Mouse (Mus musculus) ES-E14 (cell line): Measurements from ENCODE around the gene Shc1. TPM values are rescaled to one million over a fixed set of nuclear protein-coding genes. Genes with fewer than 3 reads are reported as not detected.
A peak's percentile ranks its signal among the peaks of the same experiment; 100 is the strongest.

Source experiments
- DNase-seq: peaks from one replicate; pipeline ENCODE4 v3.0.0-alpha.2; 2013; ENCODE audit warnings: low read depth, low spot score
- H3K27ac ChIP-seq: 2 replicates; pipeline ENCODE4 v1.5.1; 2012; ENCODE audit warnings: low read depth, mild to moderate bottlenecking, low read length, moderate library complexity, mixed read lengths; ENCODE audit not compliant: poor library complexity, insufficient read depth, severe bottlenecking
- H3K36me3 ChIP-seq: 2 replicates; pipeline ENCODE4 v1.6.1; 2012; ENCODE audit warnings: mild to moderate bottlenecking, low read length, moderate library complexity, mixed read lengths; ENCODE audit not compliant: control insufficient read depth, poor library complexity, insufficient read depth, severe bottlenecking
- H3K4me1 ChIP-seq, 2 experiments: fragments of 150-350 bp in 1 of 2; sonication (generic) in 1 of 2; 2 replicates each; pipeline ENCODE4 v1.6.1; 2012; ENCODE audit warnings: low read length in 2 of 2, mild to moderate bottlenecking in 1 of 2, mixed read lengths in 1 of 2; ENCODE audit not compliant: control insufficient read depth in 2 of 2, insufficient read depth in 2 of 2, poor library complexity in 1 of 2
- H3K4me3 ChIP-seq, 2 experiments: fragments of 150-350 bp in 1 of 2; sonication (generic) in 1 of 2; 2 replicates each; pipeline ENCODE4 v1.5.1; 2012; ENCODE audit warnings: low read length in 2 of 2, low read depth in 1 of 2, mild to moderate bottlenecking in 1 of 2, mixed read lengths in 1 of 2; ENCODE audit not compliant: insufficient read depth in 1 of 2, poor library complexity in 1 of 2, severe bottlenecking in 1 of 2
- H3K9ac ChIP-seq: 2 replicates; pipeline ENCODE4 v1.6.1; 2012; ENCODE audit warnings: low read depth, mild to moderate bottlenecking, low read length, mixed read lengths; ENCODE audit not compliant: poor library complexity, insufficient read depth, severe bottlenecking
- H3K9me3 ChIP-seq: fragments of 150-350 bp; sonication (generic); 2 replicates; pipeline ENCODE4 v1.6.1; 2012; ENCODE audit warnings: low read depth, mild to moderate bottlenecking, low read length; ENCODE audit not compliant: control insufficient read depth, insufficient read depth
- CHD2 ChIP-seq: IDR thresholded peaks from 2 replicates; pipeline ENCODE4 v1.6.1; 2014; ENCODE audit warnings: mild to moderate bottlenecking, low read depth, low read length, inconsistent platforms
- HCFC1 ChIP-seq: IDR thresholded peaks from 2 replicates; pipeline ENCODE4 v1.6.1; 2012; ENCODE audit warnings: low read length, inconsistent platforms, borderline replicate concordance; ENCODE audit not compliant: insufficient read depth
- MAFK ChIP-seq: IDR thresholded peaks from 2 replicates; pipeline ENCODE4 v1.6.1; 2014; ENCODE audit warnings: mild to moderate bottlenecking, low read depth, low read length, inconsistent platforms; ENCODE audit not compliant: insufficient read depth
- ZC3H11A ChIP-seq: IDR thresholded peaks from 2 replicates; pipeline ENCODE4 v1.6.1; 2012; ENCODE audit warnings: low read depth, mild to moderate bottlenecking, inconsistent platforms, low read length, borderline replicate concordance
- ZNF384 ChIP-seq: IDR thresholded peaks from 2 replicates; pipeline ENCODE4 v1.6.1; 2012; ENCODE audit warnings: low read depth, low read length, inconsistent platforms
- in situ Hi-C, 2 experiments: fragments of 600-800 bp; cut with MboI; formaldehyde crosslinking; loops; one replicate each; pipeline ENCODE4 v1.15.1; 2025; ENCODE audit warnings: low sequenced_read_pairs in 2 of 2, inconsistent platforms in 1 of 2; ENCODE audit not compliant: unreplicated experiment in 2 of 2
- total RNA-seq: library from RNA; depleted of rRNA; stranded (reverse); fragments of 300-350 nt; gene quantifications from 2 replicates; pipeline ENCODE4 v1.2.3, GENCODE M21; 2012

Shc1 gene
- total RNA-seq, 1 experiment: 72.0 TPM

DNA sequence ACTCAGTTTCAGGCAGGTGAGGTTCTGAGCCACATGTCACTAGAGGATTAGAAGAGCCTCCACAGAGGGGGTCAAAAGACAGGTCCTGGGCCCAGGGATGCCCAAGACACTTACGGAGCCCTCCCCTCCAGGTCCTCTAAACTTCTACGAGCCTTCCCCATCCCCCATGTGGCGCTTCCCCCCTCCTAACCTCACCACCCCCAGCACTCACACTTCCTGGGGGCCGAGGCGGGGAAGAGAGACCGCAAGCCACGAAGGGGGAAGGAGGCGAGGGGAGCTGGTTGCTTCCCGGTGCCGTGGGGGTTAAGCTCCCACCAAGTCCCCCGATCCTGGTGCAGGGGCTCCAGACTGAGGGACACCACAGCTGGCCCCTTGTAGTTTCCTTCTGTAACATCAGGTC, 32.8 kb upstream of the Shc1 start:
- TF ChIP-seq ZC3H11A (no peak), CHD2 (no peak), ZNF384 (no peak), HCFC1 (no peak), MAFK (no peak)
- peak overlapping the region; percentile 44; the same call in 1 of the 2 replicates for H3K9ac ChIP-seq
- no peak for DNase-seq
- in situ Hi-C loops: no loop called here
- peaks cover 2 to 62% of the 10 kb centered on the region in 2 experiments; a peak in 3 of 4 replicates for H3K4me1 ChIP-seq
- H3K36me3 ChIP-seq: peaks cover 2% of the 10 kb centered on the region; the same call in 1 of the 2 replicates
- no peaks in the 10 kb centered on the region for H3K9me3 ChIP-seq
- peak overlapping the region in 1 of 2 experiments; percentile 8; a peak in 1 of 4 replicates for H3K4me3 ChIP-seq
- no peak overlapping the region for H3K27ac ChIP-seq

DNA sequence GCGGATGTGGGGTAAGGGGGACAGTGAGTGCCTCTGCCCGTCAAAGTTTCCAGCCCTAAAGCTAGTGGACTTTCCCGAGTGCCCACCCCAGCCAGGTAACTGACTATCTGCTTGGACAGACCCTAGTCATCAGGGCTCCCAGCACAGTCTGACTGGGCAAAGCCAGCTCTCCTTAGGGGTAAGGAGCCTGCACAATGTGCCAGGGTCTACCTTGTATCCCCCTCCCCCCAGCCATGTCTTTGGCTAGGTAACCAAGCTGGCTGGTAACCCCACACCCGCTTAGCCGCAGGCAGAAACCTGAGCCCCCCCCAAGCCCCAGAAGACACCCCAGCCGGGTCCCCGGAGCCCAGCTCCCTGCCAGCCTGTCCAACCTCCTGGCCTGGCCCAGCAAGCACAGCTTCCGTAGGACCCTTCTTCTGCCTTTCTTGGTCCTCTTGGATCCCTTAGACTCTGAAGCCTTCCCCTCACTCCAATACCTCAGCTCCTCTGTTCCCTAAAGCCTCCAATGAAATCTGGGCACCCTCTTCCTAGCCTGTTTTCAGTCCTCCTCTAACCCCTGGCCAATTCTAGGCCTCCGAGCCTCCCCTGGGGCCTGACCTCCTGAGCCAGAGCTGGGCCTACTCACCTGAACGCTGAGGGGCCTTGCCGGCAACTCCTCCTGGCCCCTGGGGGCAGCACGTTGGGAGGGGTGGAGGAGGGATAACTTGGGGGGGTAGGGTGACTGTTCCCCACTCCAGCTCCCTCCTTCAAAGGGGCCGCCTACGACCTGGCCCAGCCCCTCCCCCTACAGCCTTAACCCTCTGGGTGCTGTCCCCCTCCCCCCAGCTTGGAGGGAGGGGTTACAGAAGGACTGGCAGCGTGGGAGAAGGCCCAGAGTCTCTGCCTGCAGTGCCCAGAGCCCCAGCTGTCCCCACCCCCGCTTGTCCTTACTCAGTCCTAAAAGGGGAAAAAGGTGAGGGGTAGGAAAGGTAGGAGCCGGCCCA, 31.5 kb upstream of the Shc1 start:
- no peak for TF ChIP-seq HCFC1
- TF ChIP-seq ZC3H11A: no peak
- no peak for TF ChIP-seq CHD2
- no peak for TF ChIP-seq ZNF384
- TF ChIP-seq MAFK: no peak
- Histone ChIP-seq H3K9ac (peak overlapping the region; percentile 12; the same call in 1 of the 2 replicates), H3K4me3 (peak overlapping the region in 1 of 2 experiments; percentile 36; a peak in 1 of 4 replicates), H3K36me3 (peaks cover 2% of the 10 kb centered on the region; the same call in 1 of the 2 replicates), H3K4me1 (peaks cover 2 to 59% of the 10 kb centered on the region in 2 experiments; a peak in 3 of 4 replicates), H3K27ac (no peak overlapping the region), H3K9me3 (no peaks in the 10 kb centered on the region)
- DNase-seq: no peak
- in situ Hi-C loops: no loop called here

DNA sequence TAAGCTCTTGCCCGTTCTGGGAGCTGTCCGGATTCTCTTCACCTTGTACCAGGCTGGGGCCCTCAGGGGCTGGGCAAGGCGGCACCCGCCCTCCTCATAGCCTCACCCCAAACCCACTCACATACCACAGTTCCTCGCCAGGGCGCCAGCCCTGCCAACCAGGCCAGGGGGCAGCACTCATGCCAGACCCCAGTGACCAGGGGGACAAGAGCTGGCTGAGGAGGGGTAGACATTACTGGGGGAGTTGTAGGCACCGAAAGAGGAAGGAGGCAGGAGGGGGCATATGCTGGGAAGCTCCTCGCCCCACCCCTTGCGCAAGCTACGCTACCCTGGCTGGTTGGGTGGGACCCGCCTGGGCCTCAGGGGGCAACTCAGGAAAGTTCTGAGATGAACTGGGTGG, 30.6 kb upstream of the Shc1 start:
- H3K4me3 ChIP-seq: no peak overlapping the region
- H3K27ac ChIP-seq: no peak overlapping the region

DNA sequence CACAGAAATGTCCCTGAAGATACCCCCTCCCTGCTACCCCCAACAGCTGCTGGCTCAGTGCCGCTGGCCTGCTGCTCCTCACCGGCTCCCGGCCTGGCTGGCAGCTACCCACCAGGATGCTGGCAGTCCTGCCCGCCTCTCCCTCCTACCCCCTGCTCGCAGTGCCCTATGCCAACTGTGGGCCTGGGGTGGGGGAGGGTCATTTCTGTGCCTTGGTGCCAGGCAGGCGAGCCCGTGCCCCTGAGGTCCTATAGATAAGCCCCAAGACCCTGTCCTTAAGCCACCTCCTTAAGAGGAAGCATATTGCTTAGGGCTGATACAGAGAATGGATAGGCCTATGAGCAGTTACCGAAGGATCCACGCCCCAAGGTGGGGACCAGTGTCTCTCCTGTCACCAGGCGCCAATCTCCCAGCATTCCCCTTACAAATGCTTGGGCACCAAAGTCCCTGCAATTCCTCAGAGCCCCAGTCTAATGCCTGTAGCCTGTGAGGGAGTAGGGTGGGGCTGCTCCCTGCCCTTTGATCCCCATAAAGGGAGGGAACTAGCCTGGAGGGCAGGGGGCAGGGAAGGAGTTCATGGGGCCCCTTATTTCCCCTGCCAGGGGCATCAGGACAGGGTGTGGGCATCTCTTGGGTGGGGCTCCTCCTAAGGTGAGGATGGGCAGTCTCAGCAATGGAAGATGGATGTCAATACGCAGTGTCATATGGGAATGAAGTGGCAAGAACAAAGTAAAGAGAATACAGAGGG, 29.9 kb upstream of the Shc1 start:
- no peak overlapping the region for H3K4me3 ChIP-seq
- no peaks in the 10 kb centered on the region for H3K9me3 ChIP-seq
- H3K27ac ChIP-seq: no peak overlapping the region
- DNase-seq: no peak
- H3K36me3 ChIP-seq: peaks cover 2% of the 10 kb centered on the region; the same call in 1 of the 2 replicates
- peaks cover 0 to 57% of the 10 kb centered on the region in 2 experiments; a peak in 3 of 4 replicates for H3K4me1 ChIP-seq
- in situ Hi-C loops: no loop called here
- no peak for TF ChIP-seq ZC3H11A
- TF ChIP-seq HCFC1: no peak
- no peak for TF ChIP-seq ZNF384
- TF ChIP-seq CHD2: no peak
- TF ChIP-seq MAFK: no peak
- no peak overlapping the region for H3K9ac ChIP-seq

More for the DNA sequence above, 30.6 kb upstream of the Shc1 start:
- TF ChIP-seq HCFC1: no peak
- no peak for TF ChIP-seq MAFK
- TF ChIP-seq CHD2: no peak
- TF ChIP-seq ZC3H11A: no peak
- no peak for TF ChIP-seq ZNF384
- Histone ChIP-seq H3K36me3 (peaks cover 2% of the 10 kb centered on the region; the same call in 1 of the 2 replicates), H3K9ac (no peak overlapping the region), H3K9me3 (no peaks in the 10 kb centered on the region), H3K4me1 (peaks cover 0 to 57% of the 10 kb centered on the region in 2 experiments; a peak in 3 of 4 replicates)
- in situ Hi-C loops: no loop called here
- DNase-seq: no peak
